Mouse (Mus musculus) T-cell, adult 2 months (primary cell): ENCODE measurements around the gene Igfbp5.

Experiments used
- DNase-seq: peaks from one replicate; pipeline ENCODE4 v3.0.0; 2022; ENCODE audit warnings: low spot score

The Igfbp5 gene

DNA sequence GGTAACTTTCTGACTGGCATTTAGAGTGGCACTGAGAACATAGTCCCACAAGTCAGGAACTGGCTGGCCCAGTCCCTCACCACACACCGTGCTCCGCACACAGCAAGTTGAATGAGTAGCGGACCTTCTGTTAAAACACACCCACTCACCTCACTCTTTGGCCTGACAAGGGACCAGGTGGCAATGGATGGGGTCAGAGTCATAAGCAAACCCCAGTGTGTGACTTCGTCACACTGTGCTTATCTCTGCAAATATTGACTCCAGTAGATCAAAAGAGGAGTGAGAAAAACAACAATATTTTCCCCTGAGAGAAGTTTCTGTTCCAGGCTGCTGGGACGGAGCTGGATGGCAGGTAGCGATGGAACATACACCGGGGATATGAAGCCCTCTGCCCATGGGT, 65.4 kb downstream of the Igfbp5 start:
- DNase-seq: no peak
